Mouse (Mus musculus): ENCODE data around the gene AI467606. TPM values are rescaled to one million over a fixed set of nuclear protein-coding genes. Genes with fewer than 3 reads are reported as not detected.
"Not testable (repeated sequence)": the region's sequence is repeated elsewhere in the genome, so short reads cannot be mapped to it uniquely, and the experiment has no call there.

The AI467606 gene
- total RNA-seq (2015) = 65.9 and 71.1 TPM in 2 replicates
- 46.6 and 49.2 TPM in 2 replicates for total RNA-seq (2017)

- peak; percentile 92 for ATAC-seq (ENCODE audit: poor library complexity, severe bottlenecking)
These were observed at the start of gene AI467606 for GRCm38 (mm10) chr7:127091114-127091896. TSS of gene AI467606 (plus strand) at chr7:127091359.

GRCm38 (mm10) chr7:127041851-127042672 is 49.1 kb upstream of the AI467606 start, which contains the start of gene Kif22:
TSS of gene Kif22 (minus strand) at chr7:127042471.
- peak; percentile 100 for ATAC-seq (ENCODE audit: poor library complexity, severe bottlenecking)

- no peak for ATAC-seq (ENCODE audit: poor library complexity, severe bottlenecking)
These were observed 36.1 kb upstream of the AI467606 start for GRCm38 (mm10) chr7:127055026-127055585.

- ATAC-seq (ENCODE audit: poor library complexity, severe bottlenecking) = no peak
These were observed 25.6 kb upstream of the AI467606 start for GRCm38 (mm10) chr7:127065538-127065937.

GRCm38 (mm10) chr7:127066317-127066716 is 24.8 kb upstream of the AI467606 start:
- ATAC-seq (ENCODE audit: poor library complexity, severe bottlenecking) = no peak

GRCm38 (mm10) chr7:127070871-127071413 is 20.2 kb upstream of the AI467606 start:
- no peak for ATAC-seq (ENCODE audit: poor library complexity, severe bottlenecking)

GRCm38 (mm10) chr7:127073221-127073620 is 17.9 kb upstream of the AI467606 start:
- ATAC-seq (ENCODE audit: poor library complexity, severe bottlenecking) = no peak

- no peak for ATAC-seq (ENCODE audit: poor library complexity, severe bottlenecking)
These were observed 15.0 kb upstream of the AI467606 start for GRCm38 (mm10) chr7:127076188-127076587.

GRCm38 (mm10) chr7:127077692-127078091 is 13.5 kb upstream of the AI467606 start:
- peak; percentile 58 for ATAC-seq (ENCODE audit: poor library complexity, severe bottlenecking)

GRCm38 (mm10) chr7:127080045-127080444 is 11.1 kb upstream of the AI467606 start:
- ATAC-seq (ENCODE audit: poor library complexity, severe bottlenecking) = peak; percentile 88

- ATAC-seq (ENCODE audit: poor library complexity, severe bottlenecking) = no peak
These were observed 8.9 kb upstream of the AI467606 start for GRCm38 (mm10) chr7:127082271-127082670.

- ATAC-seq (ENCODE audit: poor library complexity, severe bottlenecking) = no peak
These were observed 8.2 kb upstream of the AI467606 start for GRCm38 (mm10) chr7:127082995-127083394.

GRCm38 (mm10) chr7:127083689-127084088 is 7.5 kb upstream of the AI467606 start:
- no peak for ATAC-seq (ENCODE audit: poor library complexity, severe bottlenecking)

- no peak for ATAC-seq (ENCODE audit: poor library complexity, severe bottlenecking)
These were observed 6.4 kb upstream of the AI467606 start for GRCm38 (mm10) chr7:127084794-127085193.

- not testable (repeated sequence) for ATAC-seq (ENCODE audit: poor library complexity, severe bottlenecking)
These were observed 5.4 kb upstream of the AI467606 start for GRCm38 (mm10) chr7:127085751-127086150.

GRCm38 (mm10) chr7:127087278-127088010 is 3.7 kb upstream of the AI467606 start, which contains the start of gene Zg16:
TSS of gene Zg16 (minus strand) at chr7:127087328.
- not testable (repeated sequence) for ATAC-seq (ENCODE audit: poor library complexity, severe bottlenecking)

- no peak for ATAC-seq (ENCODE audit: poor library complexity, severe bottlenecking)
These were observed 3.1 kb upstream of the AI467606 start for GRCm38 (mm10) chr7:127088083-127088482.

GRCm38 (mm10) chr7:127088901-127089845 is 2.0 kb upstream of the AI467606 start:
- ATAC-seq (ENCODE audit: poor library complexity, severe bottlenecking) = no peak
